Mouse (Mus musculus) v-Abl transformed pro-B cells (cell line): ENCODE measurements around the gene Grk4.
"Not testable (repeated sequence)": the region's sequence is repeated elsewhere in the genome, so short reads cannot be mapped to it uniquely, and the experiment has no call there.

ENCODE experiments used
- in situ Hi-C, 2 experiments: fragments of 400-800 bp; cut with MboI; formaldehyde crosslinking; loops; one replicate each; pipeline ENCODE4 v1.15.1; 2025; ENCODE audit not compliant: unreplicated experiment in 2 of 2

The Grk4 gene

GRCm38 (mm10) chr5:34692782-34693181, 32.6 kb downstream of the Grk4 start:
- in situ Hi-C loops, result loop anchor here in 1 of 2 experiments (25.0 kb wide), 1 partner anchor 1280 kb away; no protein-coding TSS in a partner anchor

- in situ Hi-C loops, result loop anchor here in 1 of 2 experiments (25.0 kb wide), 1 partner anchor 1283 kb away; no protein-coding TSS in a partner anchor
Observed at GRCm38 (mm10) chr5:34695521-34695920, 35.3 kb downstream of the Grk4 start.

- in situ Hi-C loops, result no loop called here
Observed at GRCm38 (mm10) chr5:34708436-34708835, 48.3 kb downstream of the Grk4 start.

GRCm38 (mm10) chr5:34714371-34714770, 54.2 kb downstream of the Grk4 start:
- in situ Hi-C loops, result not testable (repeated sequence)

GRCm38 (mm10) chr5:34714816-34715215, 54.6 kb downstream of the Grk4 start:
- in situ Hi-C loops, result no loop called here

GRCm38 (mm10) chr5:34729141-34729540, 69.0 kb downstream of the Grk4 start:
- in situ Hi-C loops, result no loop called here

GRCm38 (mm10) chr5:34730255-34730654, 70.1 kb downstream of the Grk4 start:
- in situ Hi-C loops, result no loop called here

GRCm38 (mm10) chr5:34751477-34751876, 91.3 kb downstream of the Grk4 start:
- in situ Hi-C loops, result no loop called here

GRCm38 (mm10) chr5:34758762-34759161, 98.6 kb downstream of the Grk4 start:
- in situ Hi-C loops, result no loop called here

- in situ Hi-C loops, result no loop called here
Observed at GRCm38 (mm10) chr5:34760850-34761508, 100.8 kb downstream of the Grk4 start.

GRCm38 (mm10) chr5:34761509-34761908, 101.3 kb downstream of the Grk4 start, which contains the start of gene Htt:
TSS of gene Htt (plus strand) at chr5:34761740.
- in situ Hi-C loops, result no loop called here

- in situ Hi-C loops, result no loop called here
Observed at GRCm38 (mm10) chr5:34761934-34762611, 101.9 kb downstream of the Grk4 start.

GRCm38 (mm10) chr5:34771818-34772217, 111.6 kb downstream of the Grk4 start:
- in situ Hi-C loops, result no loop called here

GRCm38 (mm10) chr5:34772696-34773245, 112.6 kb downstream of the Grk4 start:
- in situ Hi-C loops, result no loop called here

GRCm38 (mm10) chr5:34773392-34773791, 113.2 kb downstream of the Grk4 start:
- in situ Hi-C loops, result no loop called here

- in situ Hi-C loops, result no loop called here
Observed at GRCm38 (mm10) chr5:34785027-34785426, 124.8 kb downstream of the Grk4 start.

- in situ Hi-C loops, result no loop called here
Observed at GRCm38 (mm10) chr5:34791141-34791540, 131.0 kb downstream of the Grk4 start.

- in situ Hi-C loops, result no loop called here
Observed at GRCm38 (mm10) chr5:34800292-34800953, 140.2 kb downstream of the Grk4 start.
